Mouse (Mus musculus) brain, embryonic 14.5 days (tissue): Measurements from ENCODE around the gene Bdkrb2. TPM values are rescaled to one million over a fixed set of nuclear protein-coding genes. Genes with fewer than 3 reads are reported as not detected.

Experiments
- DNase-seq: peaks from one replicate; pipeline ENCODE4 v3.0.0-alpha.2; 2011; ENCODE audit warnings: low read depth
- CTCF ChIP-seq: fragments of 200-500 bp; IDR thresholded peaks from 2 replicates; pipeline ENCODE4 v1.5.1; 2012; ENCODE audit warnings: inconsistent platforms, mild to moderate bottlenecking, moderate library complexity, borderline replicate concordance; ENCODE audit not compliant: insufficient read depth, insufficient read length; ENCODE audit errors: extremely low read depth
- POLR2A ChIP-seq: fragments of 200-500 bp; IDR thresholded peaks from 2 replicates; pipeline ENCODE4 v1.6.1; 2012; ENCODE audit warnings: mild to moderate bottlenecking, inconsistent platforms, borderline replicate concordance; ENCODE audit not compliant: poor library complexity, insufficient read depth, insufficient read length, severe bottlenecking; ENCODE audit errors: extremely low read depth
- polyA plus RNA-seq: library from polyadenylated mRNA; depleted of rRNA; stranded (reverse); fragments of >200 nt; gene quantifications from 2 replicates; pipeline ENCODE4 v1.2.3, GENCODE M21; 2012

Bdkrb2 gene
- polyA plus RNA-seq, 1 experiment = 0.98 TPM

- TF ChIP-seq CTCF = no peak
- no peak for DNase-seq
Observed at GRCm38 (mm10) chr12:105549835-105550802, 12.9 kb upstream of the Bdkrb2 start.

- TF ChIP-seq CTCF = no peak
- no peak for TF ChIP-seq POLR2A
- DNase-seq = peak; percentile 47
Observed at GRCm38 (mm10) chr12:105551551-105551989, 11.5 kb upstream of the Bdkrb2 start.

- TF ChIP-seq CTCF = no peak
- TF ChIP-seq POLR2A = no peak
- no peak for DNase-seq
Observed at GRCm38 (mm10) chr12:105554151-105554772, 8.8 kb upstream of the Bdkrb2 start.

GRCm38 (mm10) chr12:105555172-105555571, 7.9 kb upstream of the Bdkrb2 start:
- no peak for DNase-seq
- TF ChIP-seq CTCF (no peak), POLR2A (no peak)

- no peak for DNase-seq
- TF ChIP-seq CTCF (no peak), POLR2A (no peak)
Observed at GRCm38 (mm10) chr12:105557250-105557925, 5.6 kb upstream of the Bdkrb2 start.

- DNase-seq = peak; percentile 38
- TF ChIP-seq CTCF (no peak), POLR2A (no peak)
Observed at GRCm38 (mm10) chr12:105561007-105561534, 2.0 kb upstream of the Bdkrb2 start.

- no peak for DNase-seq
- TF ChIP-seq CTCF (no peak), POLR2A (no peak)
Observed at GRCm38 (mm10) chr12:105562056-105562820, 788 bp upstream of the Bdkrb2 start.

GRCm38 (mm10) chr12:105563726-105564275, 775 bp downstream of the Bdkrb2 start:
- no peak for DNase-seq
- no peak for TF ChIP-seq CTCF
- no peak for TF ChIP-seq POLR2A

GRCm38 (mm10) chr12:105565221-105565620, 2.2 kb downstream of the Bdkrb2 start:
- no peak for TF ChIP-seq POLR2A
- no peak for TF ChIP-seq CTCF
- no peak for DNase-seq

- TF ChIP-seq POLR2A (no peak), CTCF (no peak)
- peak; percentile 47 for DNase-seq
Observed at GRCm38 (mm10) chr12:105571867-105572266, 8.8 kb downstream of the Bdkrb2 start.
